Comparison of ENCODE assay signal across 9 mouse cellular contexts in the genomic region with DNA sequence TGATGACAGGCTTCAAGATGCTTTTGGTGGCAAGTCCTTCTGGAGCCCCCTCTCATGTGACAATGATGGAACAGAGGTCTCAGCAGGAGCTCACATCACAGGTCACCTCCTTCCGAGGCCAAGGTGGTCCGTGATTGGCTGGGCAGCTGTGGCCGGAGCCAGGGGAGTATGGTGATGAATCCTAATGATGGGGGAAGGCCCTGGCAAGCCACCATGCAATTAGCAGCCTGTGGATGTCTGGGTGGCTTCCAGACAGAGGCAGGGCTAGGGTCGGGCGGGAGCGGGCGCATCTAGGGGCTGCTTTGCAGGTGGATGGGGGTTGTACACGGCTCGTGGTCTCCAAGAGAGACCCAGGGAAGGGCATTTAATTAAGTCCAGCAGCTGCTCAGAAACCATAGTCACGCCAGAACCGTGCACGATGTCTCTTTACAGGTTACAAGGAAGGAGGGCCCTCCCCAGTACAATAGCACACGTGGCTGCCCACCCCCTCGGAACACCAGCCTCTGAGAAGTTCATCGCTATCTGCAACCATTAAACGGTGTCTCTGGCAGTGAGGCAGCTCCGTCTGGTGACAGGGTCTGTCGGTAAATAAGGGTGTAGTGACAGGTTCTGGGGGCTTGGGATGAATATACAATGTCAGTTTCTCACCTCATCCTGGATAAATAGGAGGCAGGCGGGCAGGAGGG.
DNase-seq lines count a peak whose midpoint lies in the region; ATAC-seq and TF ChIP-seq lines count a peak whose summit lies in the region.
"Had no signal": no experiment of that assay in that cellular context is flagged by ENCODE, and none has a peak within 500 bp of the region (broad histone marks: within the 10 kb centered on the region; RNA-seq: fewer than 3 reads in every experiment).

No protein-coding gene starts in this region.

- no peak for TF ChIP-seq EP300 in heart, adult 2 months (IDR thresholded peaks at IDR 0.05; ENCODE audit: insufficient read depth, low read depth, low read length)

- no peak overlapping the region for H3K4me3 ChIP-seq in heart, embryonic 11.5 days (ENCODE audit: low read depth, low read length)
- H3K4me3 ChIP-seq in heart, adult 2 months: no peak overlapping the region
- no peak overlapping the region for H3K4me3 ChIP-seq in forebrain, embryonic 16.5 days (replicated peaks; ENCODE audit: low read length)
- no peak overlapping the region for H3K4me3 ChIP-seq in limb, embryonic 12.5 days (replicated peaks)
- H3K4me3 ChIP-seq: lung, embryonic 15.5 days had no signal

- H3K4me1 ChIP-seq in heart, embryonic 11.5 days (ENCODE audit: control insufficient read depth, insufficient read depth, low read length): peaks cover 35% of the 10 kb centered on the region
- no peaks in the 10 kb centered on the region for H3K4me1 ChIP-seq in heart, adult 2 months (ENCODE audit: control insufficient read depth, insufficient read depth, low read length)
- peaks cover 29% of the 10 kb centered on the region for H3K4me1 ChIP-seq in forebrain, embryonic 16.5 days (replicated peaks; ENCODE audit: control insufficient read depth, insufficient read depth, low read length)
- peaks cover 41% of the 10 kb centered on the region for H3K4me1 ChIP-seq in limb, embryonic 12.5 days (replicated peaks)
- H3K4me1 ChIP-seq: lung, embryonic 15.5 days had no signal

- H3K4me2 ChIP-seq in heart, embryonic 11.5 days: 0 out of 2 replicates have a peak overlapping the region, but pooled peaks have one; percentile 29
- H3K4me2 ChIP-seq in forebrain, embryonic 16.5 days (ENCODE audit: low read length): peak overlapping the region; percentile 9; the same call in 1 of the 2 replicates
- 0 out of 2 replicates have a peak overlapping the region, but pooled peaks have one; percentile 8 for H3K4me2 ChIP-seq in limb, embryonic 12.5 days
- H3K4me2 ChIP-seq: lung, embryonic 15.5 days had no signal

- no peaks in the 10 kb centered on the region for H3K36me3 ChIP-seq in heart, embryonic 11.5 days (ENCODE audit: control insufficient read depth, insufficient read depth, low read length)
- no peaks in the 10 kb centered on the region for H3K36me3 ChIP-seq in heart, adult 2 months (ENCODE audit: control insufficient read depth, insufficient read depth, low read length)
- no peaks in the 10 kb centered on the region for H3K36me3 ChIP-seq in forebrain, embryonic 16.5 days (ENCODE audit: control insufficient read depth, insufficient read depth)
- no peaks in the 10 kb centered on the region for H3K36me3 ChIP-seq in limb, embryonic 12.5 days
- H3K36me3 ChIP-seq: lung, embryonic 15.5 days had no signal

- no peak overlapping the region for H3K9ac ChIP-seq in heart, embryonic 11.5 days (ENCODE audit: low read depth, low read length)
- no peak overlapping the region for H3K9ac ChIP-seq in heart, adult 2 months (ENCODE audit: low read depth, low read length)
- peak overlapping the region; percentile 32; the same call in 1 of the 2 replicates for H3K9ac ChIP-seq in forebrain, embryonic 16.5 days (replicated peaks; ENCODE audit: low read depth, low read length)
- H3K9ac ChIP-seq in limb, embryonic 12.5 days (replicated peaks): 0 out of 2 replicates have a peak overlapping the region, but pooled peaks have one; percentile 8
- H3K9ac ChIP-seq: lung, embryonic 15.5 days had no signal

- peaks cover 4% of the 10 kb centered on the region; the same call in 1 of the 2 replicates for H3K27me3 ChIP-seq in heart, embryonic 11.5 days (ENCODE audit: control insufficient read depth, insufficient read depth, low read length)
- H3K27me3 ChIP-seq in heart, adult 2 months (ENCODE audit: control insufficient read depth, insufficient read depth, low read length): no peaks in the 10 kb centered on the region
- H3K27me3 ChIP-seq in forebrain, embryonic 16.5 days (replicated peaks; ENCODE audit: control insufficient read depth, insufficient read depth, low read length): no peaks in the 10 kb centered on the region
- peaks cover 44% of the 10 kb centered on the region for H3K27me3 ChIP-seq in limb, embryonic 12.5 days

- ATAC-seq in heart, embryonic 11.5 days (replicated peaks; ENCODE audit: insufficient number of reproducible peaks, low FRiP score, low TSS enrichment): no peak
- ATAC-seq in forebrain, embryonic 16.5 days: peak; percentile 72
- no peak for ATAC-seq in limb, embryonic 12.5 days (ENCODE audit: insufficient number of reproducible peaks, insufficient read depth, low FRiP score, low TSS enrichment, low read depth)
- no peak for ATAC-seq in inflammation-experienced regulatory T-cells, adult 6 months

- no peak for TF ChIP-seq CTCF in heart, adult 2 months (IDR thresholded peaks at IDR 0.05)

- intact Hi-C loops in heart, adult 2 months (cut with DNase I): no loop called here
- intact Hi-C loops in gastrocnemius, postnatal 14 days (cut with DNase I; ENCODE audit: low total_unique reads): no loop called here

- no peak for TF ChIP-seq POLR2A in heart, adult 2 months (IDR thresholded peaks at IDR 0.05; ENCODE audit: insufficient read depth, low read depth, low read length)

- H3K9me3 ChIP-seq in heart, embryonic 11.5 days (replicated peaks; ENCODE audit: control insufficient read depth, low read length): no peaks in the 10 kb centered on the region
- H3K9me3 ChIP-seq in forebrain, embryonic 16.5 days (ENCODE audit: control insufficient read depth, low read length): no peaks in the 10 kb centered on the region
- no peaks in the 10 kb centered on the region for H3K9me3 ChIP-seq in limb, embryonic 12.5 days
- H3K9me3 ChIP-seq: lung, embryonic 15.5 days had no signal

- 34% methylated on average over 19 of the region's 19 CpGs for WGBS in heart, embryonic 11.5 days (ENCODE audit: insufficient replicate concordance)
- 63% methylated on average over 19 of the region's 19 CpGs for WGBS in heart, adult 2 months
- 9% methylated on average over 19 of the region's 19 CpGs for WGBS in forebrain, embryonic 16.5 days
- 9% methylated on average over 19 of the region's 19 CpGs for WGBS in limb, embryonic 12.5 days

- H3K27ac ChIP-seq in heart, embryonic 11.5 days (ENCODE audit: low read depth, low read length): no peak overlapping the region
- H3K27ac ChIP-seq in heart, adult 2 months: no peak overlapping the region
- H3K27ac ChIP-seq in forebrain, embryonic 16.5 days (ENCODE audit: low read length): peak overlapping the region; percentile 26; the same call in 1 of the 2 replicates
- H3K27ac ChIP-seq in limb, embryonic 12.5 days: no peak overlapping the region
- H3K27ac ChIP-seq: lung, embryonic 15.5 days had no signal

- H3K79me2 ChIP-seq in heart, adult 2 months (replicated peaks; ENCODE audit: control insufficient read depth, insufficient read depth, low read length): no peaks in the 10 kb centered on the region

- no peak for DNase-seq in heart, adult 2 months
- peak; percentile 22 for DNase-seq in right cerebral cortex, adult 18-20 months
- DNase-seq in gastrocnemius, postnatal 14 days: no peak
- DNase-seq in gastrocnemius, adult 8-10 months (ENCODE audit: low spot score in 2 of 2): no peak

Comparison
In these comparisons a context has a peak if more than half of its experiments do, and no peak if none do; other contexts are left out.
1. H3K9ac ChIP-seq: peak in forebrain, embryonic 16.5 days (single experiment) and limb, embryonic 12.5 days (single experiment); none in heart, embryonic 11.5 days (single experiment) and heart, adult 2 months (single experiment).
2. Peak in every context shown above with its lines, with median percentiles within 50 percentile points of each other: H3K4me2 ChIP-seq.